Mouse (Mus musculus): ENCODE measurements around the gene Rnf214. TPM values are rescaled to one million over a fixed set of nuclear protein-coding genes. Genes with fewer than 3 reads are reported as not detected.
A peak's percentile ranks its signal among the peaks of the same experiment; 100 is the strongest.

Rnf214 gene
- 50.5 and 62.7 TPM in 2 replicates for polyA plus RNA-seq (2015; fragmentation: Nextera tagmentation; extraction: Ambion mirVana)

GRCm38 (mm10) chr9:45906355-45907077, at the start of gene Rnf214, which contains the start of gene Pcsk7:
Gene Rnf214, minus strand, starts transcription at chr9:45906911.
Gene Pcsk7, plus strand, starts transcription at chr9:45906497.
- Histone ChIP-seq H3K9ac (replicated peaks; ENCODE audit: low read length) (peak within 1 kb of the TSS; percentile 96), H3K4me2 (replicated peaks; ENCODE audit: low read depth, low read length) (peak within 1 kb of the TSS; percentile 68), H3K36me3 (ENCODE audit: insufficient read depth, low read length) (peaks cover 30% of the 10 kb centered on the region), H3K4me1 (ENCODE audit: insufficient read depth, low read length) (peaks cover 22% of the 10 kb centered on the region), H3K4me3 (ENCODE audit: low read length) (peak within 1 kb of the TSS; percentile 94), H3K27me3 (ENCODE audit: insufficient read depth, low read length) (no peaks in the 10 kb centered on the region), H3K27ac (ENCODE audit: low read length) (peak within 1 kb of the TSS; percentile 96), H3K9me3 (ENCODE audit: low read length) (no peaks in the 10 kb centered on the region)
- WGBS = under 1% methylated on average over 64 of the region's 80 CpGs
- peak; percentile 94 for ATAC-seq (ENCODE audit: low FRiP score, low TSS enrichment)

DNA sequence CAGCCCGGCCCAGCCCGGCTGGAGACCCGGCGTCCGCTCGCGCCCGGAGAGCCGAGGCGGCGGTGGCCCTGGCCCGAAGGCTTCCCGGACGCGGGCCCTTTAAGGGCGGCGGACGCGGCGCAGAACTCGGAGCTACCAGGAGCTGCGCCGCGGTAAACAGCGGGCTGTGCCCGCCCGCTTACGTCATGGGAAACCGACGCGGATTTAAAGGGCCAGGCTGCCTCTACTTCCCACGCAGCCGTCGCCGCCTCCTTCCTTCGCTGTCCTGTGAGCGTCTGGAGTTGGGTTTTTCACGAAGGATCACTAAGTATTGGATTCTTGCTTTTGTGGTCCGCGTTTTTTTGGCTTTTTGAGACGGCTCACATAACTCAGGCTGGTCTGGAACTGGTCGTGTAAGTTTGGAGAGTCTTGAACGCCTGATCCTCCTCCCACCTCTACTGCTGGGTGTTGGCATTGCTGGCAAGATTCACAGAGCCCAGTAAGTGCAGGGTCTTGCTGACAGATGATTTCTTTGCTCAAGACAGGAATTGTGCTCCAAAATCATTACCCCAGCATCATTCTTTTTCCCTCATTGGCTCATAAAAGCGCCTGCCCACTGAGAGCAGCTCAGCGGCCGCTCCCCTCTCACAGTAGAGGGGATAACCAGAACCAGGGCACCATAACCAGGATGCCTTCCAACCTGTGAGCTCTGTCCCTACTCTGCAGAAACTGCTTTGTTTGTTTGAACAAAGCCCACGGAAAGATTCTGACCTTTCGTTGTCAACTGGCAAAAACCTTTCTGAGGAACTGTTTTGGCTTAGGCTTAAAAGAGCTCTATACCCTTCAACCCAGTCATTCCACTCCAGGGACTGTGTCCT, 48.6 kb upstream of the Rnf214 start, which contains the start of gene Sidt2:
Sidt2 (minus strand) TSS at position 152 of the 857 bp plus-strand sequence.
- H3K4me1 ChIP-seq (ENCODE audit: insufficient read depth, low read length) = peaks cover 23% of the 10 kb centered on the region
- peak within 1 kb of the TSS; percentile 81 for H3K4me3 ChIP-seq (ENCODE audit: low read length)
- H3K36me3 ChIP-seq (ENCODE audit: insufficient read depth, low read length) = peaks cover 13% of the 10 kb centered on the region
- WGBS = under 1% methylated on average over 48 of the region's 48 CpGs
- H3K27ac ChIP-seq (ENCODE audit: low read length) = peak within 1 kb of the TSS; percentile 93
- H3K4me2 ChIP-seq (replicated peaks; ENCODE audit: low read depth, low read length) = peak within 1 kb of the TSS; percentile 71
- no peaks in the 10 kb centered on the region for H3K27me3 ChIP-seq (ENCODE audit: insufficient read depth, low read length)
- no peaks in the 10 kb centered on the region for H3K9me3 ChIP-seq (ENCODE audit: low read length)
- H3K9ac ChIP-seq (replicated peaks; ENCODE audit: low read length) = peak within 1 kb of the TSS; percentile 96
- peak; percentile 96 for ATAC-seq (ENCODE audit: low FRiP score, low TSS enrichment)

GRCm38 (mm10) chr9:45954294-45955106, 47.8 kb upstream of the Rnf214 start:
- peaks cover 21% of the 10 kb centered on the region for H3K36me3 ChIP-seq (ENCODE audit: insufficient read depth, low read length)
- H3K4me1 ChIP-seq (ENCODE audit: insufficient read depth, low read length) = peaks cover 23% of the 10 kb centered on the region
- peak overlapping the region; percentile 96 for H3K9ac ChIP-seq (replicated peaks; ENCODE audit: low read length)
- ATAC-seq (ENCODE audit: low FRiP score, low TSS enrichment) = peak; percentile 63
- WGBS = under 1% methylated on average over 62 of the region's 63 CpGs
- H3K27ac ChIP-seq (ENCODE audit: low read length) = peak overlapping the region; percentile 93
- peak overlapping the region; percentile 81 for H3K4me3 ChIP-seq (ENCODE audit: low read length)
- H3K4me2 ChIP-seq (replicated peaks; ENCODE audit: low read depth, low read length) = peak overlapping the region; percentile 71
- no peaks in the 10 kb centered on the region for H3K27me3 ChIP-seq (ENCODE audit: insufficient read depth, low read length)
- H3K9me3 ChIP-seq (ENCODE audit: low read length) = no peaks in the 10 kb centered on the region

DNA sequence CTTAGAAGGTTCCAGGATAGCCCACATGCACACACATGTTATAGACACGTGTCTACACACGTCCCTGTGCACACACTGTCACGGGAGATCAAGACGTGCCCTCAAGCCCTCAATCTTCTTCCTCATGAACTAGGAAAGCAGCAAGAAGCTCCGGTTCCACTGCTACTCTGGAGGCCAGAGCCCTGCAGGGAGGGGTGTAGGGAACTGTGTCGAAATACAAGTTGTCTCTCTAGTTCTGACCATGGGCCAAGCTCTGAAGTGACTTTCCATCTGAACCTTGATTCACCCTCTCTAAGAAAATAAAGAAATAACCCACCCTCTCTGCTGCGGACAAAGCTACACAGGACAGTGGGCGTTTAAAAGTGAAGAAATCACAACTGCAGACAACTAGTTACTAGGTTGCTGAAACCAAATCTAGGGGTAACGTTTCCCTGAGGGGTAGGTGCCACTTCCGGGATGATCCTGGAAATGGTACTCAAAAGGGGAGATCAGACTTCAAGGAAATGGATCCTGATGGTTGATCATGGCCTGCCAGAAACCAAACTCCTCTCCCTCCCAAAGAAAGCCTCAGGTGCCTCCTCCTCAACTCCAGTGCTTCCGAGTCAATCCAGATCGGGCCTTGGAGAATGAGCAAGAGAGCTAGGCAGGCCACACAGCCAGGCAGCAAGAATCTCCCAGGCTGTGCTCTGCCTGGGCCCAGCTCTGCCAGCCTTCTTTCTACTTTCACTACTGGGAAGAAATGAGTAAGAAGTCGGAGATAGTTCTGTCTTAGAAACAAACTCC, 47.0 kb upstream of the Rnf214 start:
- Histone ChIP-seq H3K27ac (ENCODE audit: low read length) (peak overlapping the region; percentile 93), H3K4me3 (ENCODE audit: low read length) (peak overlapping the region; percentile 81), H3K9me3 (ENCODE audit: low read length) (no peaks in the 10 kb centered on the region), H3K4me2 (replicated peaks; ENCODE audit: low read depth, low read length) (peak overlapping the region; percentile 71), H3K36me3 (ENCODE audit: insufficient read depth, low read length) (peaks cover 28% of the 10 kb centered on the region), H3K4me1 (ENCODE audit: insufficient read depth, low read length) (peaks cover 19% of the 10 kb centered on the region), H3K9ac (replicated peaks; ENCODE audit: low read length) (peak overlapping the region; percentile 96), H3K27me3 (ENCODE audit: insufficient read depth, low read length) (no peaks in the 10 kb centered on the region)
- no peak for ATAC-seq (ENCODE audit: low FRiP score, low TSS enrichment)
- 45% methylated on average over 13 of the region's 13 CpGs for WGBS

- Histone ChIP-seq H3K27me3 (ENCODE audit: insufficient read depth, low read length) (no peaks in the 10 kb centered on the region), H3K9me3 (ENCODE audit: low read length) (no peaks in the 10 kb centered on the region), H3K36me3 (ENCODE audit: insufficient read depth, low read length) (peaks cover 31% of the 10 kb centered on the region), H3K27ac (ENCODE audit: low read length) (no peak overlapping the region), H3K4me1 (ENCODE audit: insufficient read depth, low read length) (peaks cover 19% of the 10 kb centered on the region), H3K9ac (replicated peaks; ENCODE audit: low read length) (peak overlapping the region; percentile 96), H3K4me3 (ENCODE audit: low read length) (peak overlapping the region; percentile 81; the same call in 1 of the 2 replicates), H3K4me2 (replicated peaks; ENCODE audit: low read depth, low read length) (peak overlapping the region; percentile 71; the same call in 1 of the 2 replicates)
- WGBS = 86% methylated on average over 7 of the region's 7 CpGs
- no peak for ATAC-seq (ENCODE audit: low FRiP score, low TSS enrichment)
Measured at GRCm38 (mm10) chr9:45952890-45953289, 46.2 kb upstream of the Rnf214 start.

- no peak for ATAC-seq (ENCODE audit: low FRiP score, low TSS enrichment)
- Histone ChIP-seq H3K9ac (replicated peaks; ENCODE audit: low read length) (no peak overlapping the region), H3K27ac (ENCODE audit: low read length) (no peak overlapping the region), H3K4me2 (replicated peaks; ENCODE audit: low read depth, low read length) (no peak overlapping the region), H3K4me3 (ENCODE audit: low read length) (no peak overlapping the region), H3K27me3 (ENCODE audit: insufficient read depth, low read length) (no peaks in the 10 kb centered on the region), H3K4me1 (ENCODE audit: insufficient read depth, low read length) (peaks cover 19% of the 10 kb centered on the region), H3K36me3 (ENCODE audit: insufficient read depth, low read length) (peaks cover 34% of the 10 kb centered on the region), H3K9me3 (ENCODE audit: low read length) (no peaks in the 10 kb centered on the region)
- 83% methylated on average over 4 of the region's 4 CpGs for WGBS
Measured at GRCm38 (mm10) chr9:45952057-45952456, 45.3 kb upstream of the Rnf214 start.

- H3K4me1 ChIP-seq (ENCODE audit: insufficient read depth, low read length) = no peaks in the 10 kb centered on the region
- H3K9ac ChIP-seq (replicated peaks; ENCODE audit: low read length) = no peak overlapping the region
- 72% methylated on average over 10 of the region's 10 CpGs for WGBS
- H3K4me2 ChIP-seq (replicated peaks; ENCODE audit: low read depth, low read length) = no peak overlapping the region
- no peak overlapping the region for H3K4me3 ChIP-seq (ENCODE audit: low read length)
- no peaks in the 10 kb centered on the region for H3K9me3 ChIP-seq (ENCODE audit: low read length)
- H3K36me3 ChIP-seq (ENCODE audit: insufficient read depth, low read length) = peaks cover 67% of the 10 kb centered on the region
- no peak for ATAC-seq (ENCODE audit: low FRiP score, low TSS enrichment)
- no peak overlapping the region for H3K27ac ChIP-seq (ENCODE audit: low read length)
- no peaks in the 10 kb centered on the region for H3K27me3 ChIP-seq (ENCODE audit: insufficient read depth, low read length)
Measured at GRCm38 (mm10) chr9:45946872-45947183, 40.1 kb upstream of the Rnf214 start.

DNA sequence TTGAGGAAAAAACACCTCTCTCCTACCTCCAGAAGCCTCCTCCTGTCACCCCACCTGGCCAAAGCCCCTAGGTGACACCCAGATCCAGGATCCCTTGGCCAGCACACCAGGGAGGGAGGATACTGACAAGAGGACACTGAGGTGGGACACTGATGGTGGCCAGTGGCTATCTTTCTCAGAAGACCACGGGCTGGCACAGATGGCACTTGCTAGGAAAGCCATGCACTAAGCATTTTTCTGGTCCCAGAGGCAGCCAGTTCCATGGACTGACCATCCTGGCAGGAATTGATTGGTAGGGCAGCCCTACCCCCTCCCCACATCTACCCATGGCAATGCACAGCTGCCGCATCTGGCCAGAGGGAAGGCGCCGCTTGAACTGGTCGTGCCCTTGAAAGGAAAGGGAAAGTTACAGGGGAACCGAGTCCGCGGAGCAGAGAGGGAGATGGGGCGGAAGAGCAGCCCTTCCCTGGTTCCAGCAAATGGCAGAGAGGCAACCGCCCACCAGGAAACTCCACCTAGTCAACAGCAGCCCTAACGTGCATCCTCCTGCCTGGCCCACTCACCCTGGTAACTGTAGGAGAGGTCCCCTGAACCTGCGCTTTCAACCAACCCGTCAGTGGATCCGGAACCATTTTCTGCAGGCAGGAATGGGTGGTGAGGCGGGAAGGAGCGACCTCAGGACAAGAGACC, 39.6 kb upstream of the Rnf214 start:
- no peak for ATAC-seq (ENCODE audit: low FRiP score, low TSS enrichment)
- Histone ChIP-seq H3K4me1 (ENCODE audit: insufficient read depth, low read length) (no peaks in the 10 kb centered on the region), H3K9ac (replicated peaks; ENCODE audit: low read length) (no peak overlapping the region), H3K27me3 (ENCODE audit: insufficient read depth, low read length) (no peaks in the 10 kb centered on the region), H3K36me3 (ENCODE audit: insufficient read depth, low read length) (peaks cover 72% of the 10 kb centered on the region), H3K27ac (ENCODE audit: low read length) (no peak overlapping the region), H3K4me2 (replicated peaks; ENCODE audit: low read depth, low read length) (no peak overlapping the region), H3K4me3 (ENCODE audit: low read length) (no peak overlapping the region), H3K9me3 (ENCODE audit: low read length) (no peaks in the 10 kb centered on the region)
- 82% methylated on average over 16 of the region's 16 CpGs for WGBS
